Mouse (Mus musculus): ENCODE results near the gene Spaca1. TPM values are rescaled to one million over a fixed set of nuclear protein-coding genes. Genes with fewer than 3 reads are reported as not detected.
"Not testable (repeated sequence)": the region's sequence is repeated elsewhere in the genome, so short reads cannot be mapped to it uniquely, and the experiment has no call there.

The Spaca1 gene
- polyA plus RNA-seq (2016; fragmentation: Nextera tagmentation; extraction: Ambion mirVana): 1.2 and 1.6 TPM in 2 replicates

DNA sequence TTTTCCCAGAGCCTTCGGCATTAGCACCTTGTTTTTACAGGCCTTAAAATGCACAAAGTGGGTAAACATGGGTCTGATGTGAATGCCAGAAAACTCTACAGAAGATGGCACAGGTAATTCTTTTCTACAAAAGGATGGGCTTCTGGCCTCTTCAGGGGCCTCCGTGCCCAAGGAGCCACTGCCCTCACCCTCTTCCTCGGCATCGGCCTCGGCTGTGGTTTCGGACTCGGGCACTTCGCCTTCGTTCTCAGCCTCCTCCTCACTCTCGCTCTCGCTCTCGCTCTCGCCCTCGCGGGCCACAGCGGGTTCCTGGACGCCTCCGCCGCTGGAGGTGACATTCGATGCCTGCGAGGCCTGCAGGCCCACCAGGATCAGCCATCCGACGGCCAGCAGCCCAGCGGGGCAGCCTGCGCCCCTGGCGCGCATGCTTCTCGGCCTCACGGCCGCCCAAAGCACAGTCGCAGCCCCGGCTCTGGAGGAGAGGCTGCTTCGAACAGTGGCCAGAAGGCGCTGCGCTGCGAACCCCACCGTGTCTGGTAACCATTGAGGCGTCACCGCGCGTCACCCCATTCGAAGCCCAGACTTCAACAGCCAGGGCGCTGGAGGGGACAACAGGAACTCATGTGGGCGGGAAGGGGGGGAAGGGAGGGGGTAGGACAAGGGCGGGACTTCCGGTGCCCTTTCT, at the start of gene Spaca1:
Gene Spaca1 (minus strand): TSS at position 621 of the 685 bp plus-strand sequence.
- H3K4me3 ChIP-seq (replicated peaks): peak within 1 kb of the TSS; percentile 29
- H3K36me3 ChIP-seq (replicated peaks): no peaks in the 10 kb centered on the region
- H3K27ac ChIP-seq: no peak within 1 kb of the TSS
- H3K27me3 ChIP-seq: no peaks in the 10 kb centered on the region
- H3K9ac ChIP-seq: no peak within 1 kb of the TSS
- no peaks in the 10 kb centered on the region for H3K9me3 ChIP-seq
- 46% methylated on average over 44 of the region's 46 CpGs for WGBS
- peak within 1 kb of the TSS; percentile 56 for H3K4me2 ChIP-seq
- no peak for ATAC-seq (ENCODE audit: low FRiP score)
- no peaks in the 10 kb centered on the region for H3K4me1 ChIP-seq

DNA sequence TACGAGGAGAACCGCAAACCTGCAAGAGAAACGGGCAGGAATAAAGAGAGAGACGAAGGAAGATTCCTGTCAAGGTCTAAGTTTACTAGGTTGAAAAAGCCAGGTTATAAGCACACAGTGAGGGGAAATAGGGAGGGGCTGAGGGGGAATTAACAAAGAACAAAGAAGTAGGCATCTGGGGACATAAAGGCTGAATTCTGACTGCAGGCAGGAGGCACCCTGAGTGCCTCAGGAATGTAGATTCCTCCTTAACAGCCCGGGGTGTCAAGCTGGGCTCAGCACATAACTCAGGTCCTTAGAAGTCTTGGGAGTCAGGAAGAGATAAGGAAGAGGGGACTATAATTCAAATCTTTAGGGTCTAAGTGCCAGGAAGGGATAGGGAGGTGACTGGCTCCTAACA, 37.3 kb upstream of the Spaca1 start:
- H3K4me3 ChIP-seq (replicated peaks); H3K9ac ChIP-seq; ATAC-seq (ENCODE audit: low FRiP score); H3K27me3 ChIP-seq; H3K27ac ChIP-seq; H3K4me1 ChIP-seq; H3K36me3 ChIP-seq (replicated peaks); H3K9me3 ChIP-seq; H3K4me2 ChIP-seq: not testable (repeated sequence)
- 88% methylated on average over 5 of the region's 5 CpGs for WGBS

DNA sequence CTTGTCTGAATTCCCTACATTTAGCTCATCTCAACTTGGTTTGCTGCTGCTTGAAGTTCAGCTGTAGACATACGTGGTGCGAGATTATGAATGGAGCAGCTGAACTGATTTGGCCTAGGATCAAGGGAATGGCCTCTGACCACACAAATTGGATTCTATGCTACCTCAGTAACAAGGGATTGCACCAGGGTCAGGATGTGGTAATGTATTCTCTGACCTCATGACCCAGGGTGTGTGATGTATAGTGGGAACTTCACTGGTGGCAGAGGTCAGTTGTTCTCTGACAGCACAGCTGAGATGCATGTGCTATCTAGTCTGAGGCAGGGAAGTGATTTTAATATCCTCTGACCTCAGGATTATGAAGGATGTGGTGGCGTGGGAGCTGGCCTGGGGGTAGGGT, 31.1 kb upstream of the Spaca1 start:
- WGBS: 80% methylated on average over 3 of the region's 3 CpGs
- Histone ChIP-seq H3K36me3 (replicated peaks) (no peaks in the 10 kb centered on the region), H3K27me3 (no peaks in the 10 kb centered on the region)

DNA sequence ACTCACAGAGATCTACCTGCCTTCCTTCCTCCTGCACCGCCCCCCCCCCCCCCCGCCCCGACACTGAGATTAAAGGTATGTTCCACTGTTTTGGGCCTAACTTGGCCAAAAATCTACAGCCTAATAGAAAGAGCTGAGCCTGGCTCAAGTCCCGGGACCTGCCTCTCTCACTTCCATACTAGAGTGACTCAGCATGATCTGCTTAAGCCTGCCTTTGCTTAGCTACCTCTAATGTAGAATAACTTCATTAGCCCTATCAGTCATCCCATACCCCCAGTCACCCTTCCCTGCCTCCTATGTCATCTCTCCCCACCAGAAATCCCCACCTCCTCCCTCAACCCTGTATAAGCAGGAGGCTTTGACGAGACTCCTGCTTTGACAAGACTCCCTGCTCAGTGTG, 19.0 kb upstream of the Spaca1 start:
- WGBS: 68% methylated on average over 3 of the region's 5 CpGs
- Histone ChIP-seq H3K27ac (no peak overlapping the region), H3K4me1 (no peaks in the 10 kb centered on the region), H3K9ac (no peak overlapping the region), H3K4me2 (no peak overlapping the region), H3K4me3 (replicated peaks) (no peak overlapping the region), H3K27me3 (no peaks in the 10 kb centered on the region), H3K36me3 (replicated peaks) (no peaks in the 10 kb centered on the region), H3K9me3 (no peaks in the 10 kb centered on the region)
- ATAC-seq (ENCODE audit: low FRiP score): no peak

More for the DNA sequence above, 31.1 kb upstream of the Spaca1 start:
- no peak overlapping the region for H3K4me2 ChIP-seq
- no peaks in the 10 kb centered on the region for H3K9me3 ChIP-seq
- no peak for ATAC-seq (ENCODE audit: low FRiP score)
- no peak overlapping the region for H3K9ac ChIP-seq
- H3K27ac ChIP-seq: no peak overlapping the region
- H3K4me1 ChIP-seq: no peaks in the 10 kb centered on the region
- H3K4me3 ChIP-seq (replicated peaks): no peak overlapping the region

DNA sequence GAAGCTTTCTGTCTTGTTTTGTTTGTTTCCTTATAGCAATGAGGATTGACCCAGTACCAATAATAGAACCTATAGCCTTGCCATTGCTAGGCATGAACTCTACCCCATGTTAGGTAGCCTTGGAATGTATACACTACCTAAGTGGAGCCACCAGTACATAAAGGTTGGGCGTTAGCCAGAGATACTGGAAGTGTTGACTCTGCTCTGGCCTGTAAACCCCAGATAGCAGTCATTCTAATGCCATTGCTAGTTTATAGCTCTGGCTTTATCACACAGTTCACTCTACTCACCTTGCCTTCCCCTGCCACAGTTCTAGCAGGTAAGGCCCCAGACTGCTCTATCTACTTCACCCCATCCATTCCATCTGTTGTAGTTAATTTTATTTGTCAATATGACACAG, 8.3 kb upstream of the Spaca1 start:
- WGBS: 87% methylated on average over 1 of the region's 1 CpGs
- no peak overlapping the region for H3K9ac ChIP-seq
- H3K4me2 ChIP-seq: no peak overlapping the region
- H3K27ac ChIP-seq: no peak overlapping the region
- no peaks in the 10 kb centered on the region for H3K4me1 ChIP-seq
- no peak overlapping the region for H3K4me3 ChIP-seq (replicated peaks)
- ATAC-seq (ENCODE audit: low FRiP score): no peak
- H3K9me3 ChIP-seq: no peaks in the 10 kb centered on the region
- no peaks in the 10 kb centered on the region for H3K27me3 ChIP-seq
- H3K36me3 ChIP-seq (replicated peaks): no peaks in the 10 kb centered on the region

DNA sequence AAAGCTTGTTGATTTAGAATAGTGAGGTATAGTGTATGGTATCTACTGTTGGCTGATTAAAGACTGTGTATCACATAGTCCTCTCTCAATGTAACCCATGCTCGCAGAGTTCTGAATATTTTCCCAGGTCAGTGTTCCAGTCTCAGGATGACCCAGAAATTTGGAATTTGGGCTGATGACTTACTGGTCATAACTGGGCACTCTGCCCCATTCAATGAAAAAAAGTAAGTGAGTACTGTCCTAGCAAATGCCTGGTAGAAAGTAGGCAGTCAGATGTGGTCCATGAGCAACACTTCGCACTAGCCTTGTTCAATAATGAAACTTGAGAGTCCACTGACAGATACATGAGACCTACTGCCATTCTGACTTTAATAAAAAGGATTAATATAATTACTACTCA, 23.2 kb downstream of the Spaca1 start:
- H3K9me3 ChIP-seq: no peaks in the 10 kb centered on the region
- H3K4me3 ChIP-seq (replicated peaks): no peak overlapping the region
- H3K4me2 ChIP-seq: no peak overlapping the region
- no peaks in the 10 kb centered on the region for H3K36me3 ChIP-seq (replicated peaks)
- H3K27ac ChIP-seq: no peak overlapping the region
- ATAC-seq (ENCODE audit: low FRiP score): no peak
- H3K4me1 ChIP-seq: no peaks in the 10 kb centered on the region
- H3K27me3 ChIP-seq: no peaks in the 10 kb centered on the region
- no peak overlapping the region for H3K9ac ChIP-seq
- WGBS: 91% methylated on average over 2 of the region's 2 CpGs

DNA sequence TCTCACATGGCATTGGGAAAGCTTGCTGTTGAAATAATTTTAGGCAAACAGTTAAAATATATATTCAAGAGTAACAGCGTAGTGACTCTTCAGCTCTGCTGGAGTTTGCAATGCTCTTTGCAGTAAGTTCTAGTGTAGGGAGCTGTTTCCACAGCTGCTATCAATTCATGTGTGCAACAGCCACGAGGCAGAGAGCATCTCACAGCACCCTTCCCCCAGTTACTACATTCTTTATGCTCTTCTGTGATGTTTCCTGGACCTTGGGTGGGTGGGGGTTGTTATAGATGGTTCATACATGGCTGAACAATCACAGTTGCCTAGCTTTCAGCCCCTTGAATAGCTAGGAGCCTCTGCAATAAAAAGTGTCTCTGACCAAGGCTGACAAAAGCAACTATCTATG, 28.5 kb downstream of the Spaca1 start:
- no peak overlapping the region for H3K4me2 ChIP-seq
- H3K4me1 ChIP-seq: no peaks in the 10 kb centered on the region
- 53% methylated on average over 2 of the region's 2 CpGs for WGBS
- H3K4me3 ChIP-seq (replicated peaks): no peak overlapping the region
- no peak for ATAC-seq (ENCODE audit: low FRiP score)
- H3K9me3 ChIP-seq: no peaks in the 10 kb centered on the region
- H3K27ac ChIP-seq: no peak overlapping the region
- H3K27me3 ChIP-seq: no peaks in the 10 kb centered on the region
- H3K36me3 ChIP-seq (replicated peaks): no peaks in the 10 kb centered on the region
- no peak overlapping the region for H3K9ac ChIP-seq

DNA sequence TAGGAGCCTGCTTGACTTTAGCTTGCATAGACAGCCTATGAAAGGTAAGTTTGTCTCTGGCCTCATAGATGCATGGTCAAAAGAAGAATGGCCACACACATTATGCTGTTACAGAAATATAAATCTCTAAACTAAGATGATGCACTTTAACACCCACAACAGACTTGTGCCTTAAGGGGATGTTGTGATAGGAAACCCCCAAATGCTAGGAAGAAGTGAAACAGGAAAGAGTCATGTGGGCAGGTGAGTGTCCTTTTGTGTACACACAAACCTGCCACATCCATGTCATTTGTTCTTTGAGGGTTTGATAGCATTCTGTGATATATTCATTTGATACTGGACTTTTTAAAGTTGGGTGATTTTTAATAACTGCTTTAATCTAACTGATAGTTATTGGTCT, 53.6 kb downstream of the Spaca1 start:
- no peak overlapping the region for H3K4me2 ChIP-seq

DNA sequence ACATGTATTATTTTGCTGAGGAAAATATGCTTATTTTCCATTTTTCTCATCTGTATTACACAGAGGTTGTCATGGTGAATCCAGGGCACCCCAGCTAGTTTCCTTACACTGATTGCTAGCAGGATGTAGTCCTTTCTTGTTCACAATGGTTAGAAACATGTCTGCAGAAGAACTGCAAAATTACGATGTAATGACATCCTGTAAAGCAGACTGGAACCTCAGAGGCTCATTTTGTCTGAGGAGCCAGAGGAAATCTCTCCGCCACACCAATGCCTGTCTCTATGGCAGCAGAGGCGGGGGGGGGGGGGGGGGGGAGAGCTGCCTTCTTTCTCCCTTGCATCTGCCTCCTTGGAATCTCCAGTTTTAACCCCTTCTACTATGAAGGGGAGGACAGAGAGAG, 57.3 kb downstream of the Spaca1 start:
- 59% methylated on average over 3 of the region's 3 CpGs for WGBS

More for the DNA sequence above, 53.6 kb downstream of the Spaca1 start:
- Histone ChIP-seq H3K4me1 (no peaks in the 10 kb centered on the region), H3K4me3 (replicated peaks) (no peak overlapping the region), H3K36me3 (replicated peaks) (no peaks in the 10 kb centered on the region), H3K27ac (no peak overlapping the region), H3K9me3 (no peaks in the 10 kb centered on the region), H3K27me3 (no peaks in the 10 kb centered on the region), H3K9ac (no peak overlapping the region)
- ATAC-seq (ENCODE audit: low FRiP score): no peak

DNA sequence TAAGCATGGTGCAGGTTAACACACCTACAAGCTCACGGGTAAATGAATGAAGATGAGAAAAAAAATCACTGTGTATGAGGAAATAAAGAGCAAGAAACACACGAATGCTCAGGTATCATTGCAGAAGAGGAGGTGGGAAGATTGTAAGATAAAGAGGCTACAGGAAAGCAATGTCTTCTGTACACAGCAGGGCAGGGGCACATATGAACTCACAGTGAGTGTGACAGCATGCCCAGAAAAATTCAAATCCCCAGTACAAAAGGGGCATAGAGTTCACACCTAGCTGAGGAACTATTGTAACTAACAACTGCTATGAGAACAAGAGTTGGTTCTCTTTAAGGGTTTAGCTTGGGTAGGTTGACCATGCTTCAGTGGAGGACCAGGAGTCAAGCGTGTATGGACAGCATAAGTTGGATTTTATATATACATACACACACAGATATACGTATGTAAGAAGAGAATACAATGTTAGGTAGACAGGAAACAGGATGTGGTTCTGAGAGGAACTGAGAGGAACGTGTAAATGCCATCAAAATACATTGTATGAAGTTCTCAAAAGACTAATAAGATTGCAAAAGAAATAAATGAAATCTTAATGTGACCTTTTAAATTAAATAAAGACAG, 61.4 kb downstream of the Spaca1 start:
- Histone ChIP-seq H3K27me3 (no peaks in the 10 kb centered on the region), H3K9ac (no peak overlapping the region), H3K4me3 (replicated peaks) (no peak overlapping the region), H3K4me2 (no peak overlapping the region), H3K9me3 (no peaks in the 10 kb centered on the region), H3K27ac (no peak overlapping the region), H3K36me3 (replicated peaks) (no peaks in the 10 kb centered on the region), H3K4me1 (no peaks in the 10 kb centered on the region)
- no peak for ATAC-seq (ENCODE audit: low FRiP score)
- WGBS: 87% methylated on average over 5 of the region's 5 CpGs

More for the DNA sequence above, 57.3 kb downstream of the Spaca1 start:
- Histone ChIP-seq H3K27ac (no peak overlapping the region), H3K36me3 (replicated peaks) (no peaks in the 10 kb centered on the region), H3K9ac (no peak overlapping the region), H3K4me1 (no peaks in the 10 kb centered on the region), H3K4me2 (no peak overlapping the region), H3K27me3 (no peaks in the 10 kb centered on the region), H3K9me3 (no peaks in the 10 kb centered on the region), H3K4me3 (replicated peaks) (no peak overlapping the region)
- 0 out of 2 replicates have a peak, but pooled peaks have one; percentile 9 for ATAC-seq (ENCODE audit: low FRiP score)

Other genes with a start within 250 kb of the Spaca1 start
- gene Cnr1, start 125.6 kb downstream of the Spaca1 start, polyA plus RNA-seq (2016; fragmentation: Nextera tagmentation; extraction: Ambion mirVana): 34.9 and 35.4 TPM in 2 replicates